Mouse (Mus musculus) kidney, embryonic 16.5 days (tissue): ENCODE measurements at regions not wholly inside any gene's neighbourhood (a gene's known extent, or its start where the extent isn't known, plus 50 kb on each side); places are given as distances from the start of the nearest gene placed in this dataset.

ENCODE experiments used
- ATAC-seq: fragments of 200-750 bp; cut with Nextera tagmentation; 2 replicates; pipeline ENCODE4 v1.8.0; 2017; ENCODE audit warnings: moderate TSS enrichment; ENCODE audit not compliant: low FRiP score, low TSS enrichment
- H3K27ac ChIP-seq: fragments of 300-500 bp; sonication (generic); 2 replicates; pipeline ENCODE4 v1.5.1; 2014; ENCODE audit warnings: low read length
- H3K27me3 ChIP-seq: fragments of 300-500 bp; sonication (generic); 2 replicates; pipeline ENCODE4 v1.6.1; 2014; ENCODE audit warnings: low read length, control low read depth, mixed read lengths; ENCODE audit not compliant: insufficient read depth
- H3K36me3 ChIP-seq: fragments of 300-500 bp; sonication (generic); 2 replicates; pipeline ENCODE4 v1.6.1; 2014; ENCODE audit warnings: low read length, control low read depth, mixed read lengths; ENCODE audit not compliant: insufficient read depth
- H3K4me1 ChIP-seq: fragments of 300-500 bp; sonication (generic); 2 replicates; pipeline ENCODE4 v1.6.1; 2014; ENCODE audit warnings: low read length, control low read depth, mixed read lengths; ENCODE audit not compliant: insufficient read depth
- H3K4me2 ChIP-seq: fragments of 300-500 bp; sonication (generic); replicated peaks from 2 replicates; pipeline ENCODE4 v1.6.1; 2014; ENCODE audit warnings: low read depth, low read length
- H3K4me3 ChIP-seq: fragments of 300-500 bp; sonication (generic); 2 replicates; pipeline ENCODE4 v1.5.1; 2014; ENCODE audit warnings: mild to moderate bottlenecking, low read length
- H3K9ac ChIP-seq: fragments of 300-500 bp; sonication (generic); replicated peaks from 2 replicates; pipeline ENCODE4 v1.6.1; 2014; ENCODE audit warnings: low read length
- H3K9me3 ChIP-seq: fragments of 300-500 bp; sonication (generic); 2 replicates; pipeline ENCODE4 v1.6.1; 2016; ENCODE audit warnings: low read length, control low read depth
- WGBS: fragments of 180-500 bp; shearing (Covaris S2); extraction: QIAGEN DNeasy Blood & Tissue Kit; methylation state at CpG from one replicate; pipeline ENCODE4 v1.1.7; 2014; 5-methylcytosine and 5-hydroxymethylcytosine counted together

DNA sequence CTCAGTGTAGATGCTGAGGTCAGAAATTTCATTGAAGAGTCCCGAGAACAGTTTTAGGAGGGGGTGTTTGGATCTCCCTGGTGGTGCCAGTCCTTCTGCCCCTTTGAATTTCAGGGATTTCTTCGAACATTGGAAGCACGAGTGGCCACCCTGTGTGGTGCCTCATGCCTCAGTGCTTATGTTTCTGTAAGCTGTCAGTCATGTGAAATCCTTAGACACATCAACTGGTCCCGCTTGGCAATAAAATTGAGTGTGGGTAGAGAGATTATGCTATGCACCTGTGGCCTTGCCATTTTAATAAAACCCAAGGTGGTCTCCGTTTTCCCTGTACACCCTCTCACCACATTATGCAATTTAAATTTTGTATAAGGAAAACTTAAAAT is 136.1 kb upstream of the Zfand5 start:
- no peaks in the 10 kb centered on the region for H3K4me1 ChIP-seq
- no peak for ATAC-seq
- 64% methylated on average over 5 of the region's 5 CpGs for WGBS

DNA sequence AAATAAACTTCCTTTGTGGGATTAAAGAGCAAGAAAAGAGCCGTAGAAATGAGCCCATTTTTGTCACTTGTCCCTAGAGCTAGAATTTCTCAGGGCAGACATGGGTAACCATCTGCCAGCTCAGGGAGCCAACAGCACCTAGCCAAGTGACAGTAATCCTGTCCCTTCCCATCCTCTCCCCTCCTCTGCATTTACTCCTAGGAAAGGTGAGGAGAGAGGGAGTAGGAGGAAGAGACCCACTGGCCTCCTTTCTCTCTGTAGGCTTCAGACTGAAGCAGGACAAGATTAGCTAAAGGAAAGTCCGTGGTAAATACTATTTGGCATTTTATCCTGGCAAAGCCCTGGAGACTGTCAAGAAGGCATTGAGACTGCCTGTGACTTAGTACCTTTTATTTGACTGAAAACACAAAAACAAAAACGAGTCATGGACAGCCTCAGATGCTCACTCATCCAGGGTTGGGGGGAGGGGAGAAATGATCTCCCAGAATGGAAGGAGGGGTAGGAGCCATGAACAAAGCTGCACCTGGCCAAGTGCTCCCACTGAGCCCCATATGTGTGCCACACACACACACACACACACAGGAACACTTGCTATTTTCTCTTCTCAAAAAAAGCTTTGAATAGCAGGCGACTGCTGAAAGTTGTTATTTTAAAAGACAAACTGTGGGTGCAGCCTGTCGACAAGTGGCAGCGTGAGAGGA is 136.6 kb upstream of the Zfand5 start:
- H3K4me1 ChIP-seq: no peaks in the 10 kb centered on the region
- no peaks in the 10 kb centered on the region for H3K9me3 ChIP-seq
- no peak overlapping the region for H3K4me2 ChIP-seq
- H3K27ac ChIP-seq: no peak overlapping the region
- H3K27me3 ChIP-seq: no peaks in the 10 kb centered on the region
- 48% methylated on average over 6 of the region's 6 CpGs for WGBS
- no peaks in the 10 kb centered on the region for H3K36me3 ChIP-seq
- H3K9ac ChIP-seq: no peak overlapping the region
- ATAC-seq: no peak
- no peak overlapping the region for H3K4me3 ChIP-seq

More for the DNA sequence above, 136.1 kb upstream of the Zfand5 start:
- H3K9ac ChIP-seq: no peak overlapping the region
- H3K27me3 ChIP-seq: no peaks in the 10 kb centered on the region
- H3K27ac ChIP-seq: no peak overlapping the region
- H3K4me2 ChIP-seq: no peak overlapping the region
- H3K4me3 ChIP-seq: no peak overlapping the region
- no peaks in the 10 kb centered on the region for H3K36me3 ChIP-seq
- no peaks in the 10 kb centered on the region for H3K9me3 ChIP-seq

DNA sequence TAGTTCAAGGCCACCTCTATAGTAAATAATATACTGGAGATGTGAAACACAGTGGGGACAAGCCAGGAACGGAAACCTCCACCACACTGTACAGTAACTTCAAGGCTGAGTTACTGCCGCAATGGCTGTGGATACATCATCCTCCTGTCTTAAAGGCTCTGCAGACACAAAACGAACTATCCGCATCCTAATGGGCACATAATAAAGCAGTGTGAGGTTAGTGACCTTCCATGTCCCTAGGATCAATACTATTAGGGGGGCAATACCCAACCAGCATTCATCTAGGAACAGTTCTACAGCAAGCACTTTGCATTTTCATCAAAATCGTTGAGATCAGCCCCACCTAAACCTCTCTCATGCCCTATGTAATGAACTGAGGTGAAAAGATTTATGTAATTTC is 142.4 kb upstream of the Zfand5 start:
- WGBS: 96% methylated on average over 5 of the region's 5 CpGs
- H3K4me2 ChIP-seq: no peak overlapping the region
- H3K27me3 ChIP-seq: no peaks in the 10 kb centered on the region
- H3K36me3 ChIP-seq: no peaks in the 10 kb centered on the region
- H3K9me3 ChIP-seq: no peaks in the 10 kb centered on the region
- ATAC-seq: no peak
- no peak overlapping the region for H3K9ac ChIP-seq
- no peak overlapping the region for H3K4me3 ChIP-seq
- H3K27ac ChIP-seq: no peak overlapping the region
- no peaks in the 10 kb centered on the region for H3K4me1 ChIP-seq

DNA sequence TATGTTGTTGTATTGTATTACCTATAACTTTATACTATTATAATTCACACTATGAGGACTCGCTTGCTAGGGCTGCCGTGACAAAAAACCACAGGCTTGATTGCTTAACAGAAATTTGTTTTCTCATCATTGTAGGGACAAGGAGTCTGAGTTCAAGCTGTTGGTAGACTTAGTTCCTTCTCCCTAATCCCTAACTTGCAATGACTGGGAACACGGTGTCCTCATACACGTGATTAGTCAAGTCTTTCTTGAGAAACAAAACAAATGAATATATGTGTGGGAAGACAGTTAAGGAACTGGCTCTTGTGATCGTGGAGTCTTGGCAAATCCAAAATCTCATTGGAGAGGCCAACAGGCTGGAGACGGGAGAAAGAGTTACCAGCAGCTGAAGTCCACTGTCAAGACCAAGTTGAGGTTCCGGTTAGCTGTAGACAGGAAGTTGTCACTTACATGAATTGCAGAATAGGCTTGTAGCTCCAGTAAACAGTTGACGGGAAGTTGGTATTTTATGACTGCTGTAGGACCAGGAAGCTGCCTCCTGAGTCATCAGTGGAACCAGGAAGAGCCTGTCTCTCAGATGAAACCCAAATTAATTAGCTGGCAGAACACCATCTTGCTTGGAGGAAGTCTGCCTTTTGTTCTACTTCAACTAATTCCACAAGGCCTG is 144.9 kb upstream of the Zfand5 start:
- 72% methylated on average over 8 of the region's 8 CpGs for WGBS
- no peak overlapping the region for H3K4me3 ChIP-seq
- H3K4me2 ChIP-seq: no peak overlapping the region
- H3K9me3 ChIP-seq: no peaks in the 10 kb centered on the region
- no peaks in the 10 kb centered on the region for H3K4me1 ChIP-seq
- peak overlapping the region; percentile 33; the same call in 1 of the 2 replicates for H3K27ac ChIP-seq
- no peaks in the 10 kb centered on the region for H3K36me3 ChIP-seq
- peak; percentile 31; the same call in 1 of the 2 replicates for ATAC-seq
- no peak overlapping the region for H3K9ac ChIP-seq
- H3K27me3 ChIP-seq: no peaks in the 10 kb centered on the region

DNA sequence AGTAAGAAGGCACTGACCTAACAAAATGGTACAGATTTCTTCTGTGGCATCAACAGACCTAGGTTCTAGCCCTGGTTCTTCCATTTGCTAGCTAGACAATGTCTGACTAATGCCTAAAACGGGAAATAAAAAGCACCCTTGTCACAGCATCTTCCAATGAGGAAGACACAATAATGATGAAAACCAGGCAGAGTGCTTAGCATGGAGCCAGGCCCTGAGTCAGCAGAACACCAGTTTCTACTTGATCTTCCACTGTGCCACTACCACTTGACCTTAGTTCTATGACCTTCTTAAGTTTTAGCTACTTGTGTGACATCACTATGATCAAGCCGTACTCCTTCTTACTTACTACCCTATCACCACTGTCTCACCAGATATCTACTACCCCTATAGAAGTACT is 145.4 kb upstream of the Zfand5 start:
- no peaks in the 10 kb centered on the region for H3K9me3 ChIP-seq
- H3K4me1 ChIP-seq: no peaks in the 10 kb centered on the region
- no peak overlapping the region for H3K4me3 ChIP-seq
- no peaks in the 10 kb centered on the region for H3K36me3 ChIP-seq
- H3K27me3 ChIP-seq: no peaks in the 10 kb centered on the region
- H3K9ac ChIP-seq: no peak overlapping the region
- H3K4me2 ChIP-seq: no peak overlapping the region
- 82% methylated on average over 2 of the region's 2 CpGs for WGBS
- ATAC-seq: no peak
- H3K27ac ChIP-seq: no peak overlapping the region

DNA sequence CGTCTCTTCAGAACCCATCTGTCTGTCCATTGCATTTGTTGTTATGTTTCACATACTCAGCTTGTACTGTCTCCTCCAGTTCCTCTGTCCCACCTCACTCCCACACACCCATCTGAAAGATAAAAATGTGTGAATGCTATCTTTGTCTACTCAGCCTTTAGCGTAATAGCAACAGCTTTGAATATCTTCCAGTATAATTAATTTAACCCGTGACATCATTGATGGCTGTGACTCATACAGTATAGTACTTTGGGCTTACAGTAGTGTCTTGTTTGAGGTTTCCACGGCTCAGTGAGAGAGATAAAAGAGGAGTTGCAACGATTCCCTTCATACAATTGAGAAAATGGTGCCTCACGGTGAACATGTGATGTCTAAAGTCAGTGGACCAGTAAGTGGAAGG is 152.6 kb upstream of the Zfand5 start:
- Histone ChIP-seq H3K9me3 (no peaks in the 10 kb centered on the region), H3K4me3 (no peak overlapping the region), H3K4me1 (no peaks in the 10 kb centered on the region), H3K27me3 (no peaks in the 10 kb centered on the region), H3K36me3 (no peaks in the 10 kb centered on the region), H3K9ac (no peak overlapping the region), H3K27ac (no peak overlapping the region), H3K4me2 (no peak overlapping the region)
- whole genome bisulfite sequencing: 78% methylated on average over 6 of the region's 6 CpGs
- ATAC-seq: peak; percentile 46; the same call in 1 of the 2 replicates

DNA sequence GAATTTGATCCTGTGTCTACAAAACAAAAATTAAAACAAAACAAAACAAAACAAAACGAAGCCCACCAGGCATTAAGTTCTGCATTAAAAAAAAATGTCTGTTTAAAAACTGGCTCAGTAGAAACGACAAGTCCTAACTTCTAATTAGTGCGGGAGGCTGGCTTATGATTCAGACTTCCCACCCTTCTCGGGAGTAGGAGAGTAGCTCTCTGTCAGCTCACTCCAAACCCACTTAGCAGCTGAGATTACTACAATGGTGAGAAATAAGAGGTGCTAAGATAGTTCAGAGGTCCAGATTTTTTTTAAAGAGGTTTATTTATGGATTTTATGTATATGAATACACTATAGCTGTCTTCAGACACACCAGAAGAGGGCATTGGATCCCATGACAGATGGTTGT is 153.3 kb upstream of the Zfand5 start:
- Histone ChIP-seq H3K4me1 (no peaks in the 10 kb centered on the region), H3K27me3 (no peaks in the 10 kb centered on the region), H3K36me3 (no peaks in the 10 kb centered on the region), H3K4me3 (no peak overlapping the region), H3K9ac (no peak overlapping the region), H3K27ac (no peak overlapping the region), H3K9me3 (no peaks in the 10 kb centered on the region), H3K4me2 (no peak overlapping the region)
- no peak for ATAC-seq
- 84% methylated on average over 4 of the region's 4 CpGs for WGBS

DNA sequence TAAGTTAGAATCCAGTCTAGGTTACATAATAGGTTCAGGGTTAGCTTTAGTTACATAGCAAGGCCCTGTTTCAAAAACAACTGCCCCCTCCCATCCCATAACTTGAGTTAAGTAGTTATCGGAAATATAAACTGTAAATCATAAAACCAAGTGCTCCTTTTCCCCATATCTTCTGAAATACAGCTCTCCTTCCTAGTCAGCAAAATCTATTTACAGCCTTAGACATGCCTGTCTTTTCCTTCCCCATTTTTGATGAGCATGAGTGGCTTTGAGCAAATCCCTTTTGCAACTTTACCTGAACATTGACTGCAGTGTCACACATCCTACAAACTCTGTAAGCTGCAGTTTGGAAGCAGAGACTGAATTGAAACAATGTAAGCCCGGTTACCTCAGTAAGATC is 156.4 kb upstream of the Zfand5 start:
- Histone ChIP-seq H3K27me3 (no peaks in the 10 kb centered on the region), H3K9ac (no peak overlapping the region), H3K27ac (no peak overlapping the region), H3K4me3 (no peak overlapping the region), H3K36me3 (no peaks in the 10 kb centered on the region), H3K4me1 (no peaks in the 10 kb centered on the region), H3K9me3 (no peaks in the 10 kb centered on the region), H3K4me2 (no peak overlapping the region)
- ATAC-seq: no peak
- 83% methylated on average over 2 of the region's 2 CpGs for WGBS

DNA sequence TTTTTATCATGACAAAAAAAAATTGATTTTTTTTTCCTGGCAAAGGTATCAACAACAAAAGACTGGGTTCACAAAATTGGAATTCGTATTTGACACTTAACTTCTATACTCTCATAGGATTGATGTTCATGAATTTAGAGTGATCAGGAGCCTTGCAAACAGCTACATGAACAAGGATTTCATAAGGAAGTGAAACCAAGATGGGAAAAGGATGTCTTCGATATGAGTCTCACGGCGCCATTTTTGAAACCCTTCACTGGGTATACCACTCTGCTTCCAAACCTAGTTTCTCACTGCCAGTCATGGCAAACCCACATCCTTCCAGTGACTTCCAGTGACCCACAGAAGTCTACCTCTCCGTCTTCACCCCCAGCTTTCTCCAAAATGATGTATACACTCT is 157.8 kb upstream of the Tmc1 start:
- H3K4me3 ChIP-seq: no peak overlapping the region
- no peak overlapping the region for H3K9ac ChIP-seq
- no peak for ATAC-seq
- WGBS: 95% methylated on average over 5 of the region's 5 CpGs
- peaks cover 14% of the 10 kb centered on the region for H3K4me1 ChIP-seq
- H3K4me2 ChIP-seq: no peak overlapping the region
- no peaks in the 10 kb centered on the region for H3K9me3 ChIP-seq
- H3K27me3 ChIP-seq: no peaks in the 10 kb centered on the region
- H3K27ac ChIP-seq: no peak overlapping the region
- no peaks in the 10 kb centered on the region for H3K36me3 ChIP-seq

DNA sequence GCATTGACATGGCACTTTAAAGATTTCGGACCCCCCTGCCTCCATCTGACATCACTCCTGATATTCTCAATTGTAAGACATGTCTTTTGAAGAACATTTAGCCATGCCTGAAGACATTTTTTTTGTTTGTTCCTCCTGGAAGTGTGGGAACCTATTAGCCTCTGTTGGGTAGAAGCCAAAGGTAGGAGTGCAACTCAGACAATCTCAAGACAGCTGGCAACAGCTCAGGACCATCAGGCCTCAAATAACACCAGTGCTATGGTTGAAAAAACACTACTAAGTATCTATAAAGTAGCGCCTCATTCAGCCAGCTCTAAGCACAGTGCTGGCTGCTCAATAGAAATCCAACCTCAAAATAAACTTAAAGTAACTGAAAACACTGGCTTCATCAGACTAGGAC is 154.3 kb upstream of the Tmc1 start:
- WGBS: 77% methylated on average over 2 of the region's 2 CpGs
- peak overlapping the region; percentile 50; the same call in 1 of the 2 replicates for H3K27ac ChIP-seq

More for the DNA sequence above, 154.3 kb upstream of the Tmc1 start:
- no peaks in the 10 kb centered on the region for H3K9me3 ChIP-seq
- H3K4me3 ChIP-seq: no peak overlapping the region
- H3K36me3 ChIP-seq: no peaks in the 10 kb centered on the region
- ATAC-seq: no peak
- H3K4me1 ChIP-seq: peaks cover 26% of the 10 kb centered on the region
- no peaks in the 10 kb centered on the region for H3K27me3 ChIP-seq
- H3K4me2 ChIP-seq: no peak overlapping the region
- no peak overlapping the region for H3K9ac ChIP-seq
